Comparison of ENCODE assay signal across 8 mouse cellular contexts in the genomic region with DNA sequence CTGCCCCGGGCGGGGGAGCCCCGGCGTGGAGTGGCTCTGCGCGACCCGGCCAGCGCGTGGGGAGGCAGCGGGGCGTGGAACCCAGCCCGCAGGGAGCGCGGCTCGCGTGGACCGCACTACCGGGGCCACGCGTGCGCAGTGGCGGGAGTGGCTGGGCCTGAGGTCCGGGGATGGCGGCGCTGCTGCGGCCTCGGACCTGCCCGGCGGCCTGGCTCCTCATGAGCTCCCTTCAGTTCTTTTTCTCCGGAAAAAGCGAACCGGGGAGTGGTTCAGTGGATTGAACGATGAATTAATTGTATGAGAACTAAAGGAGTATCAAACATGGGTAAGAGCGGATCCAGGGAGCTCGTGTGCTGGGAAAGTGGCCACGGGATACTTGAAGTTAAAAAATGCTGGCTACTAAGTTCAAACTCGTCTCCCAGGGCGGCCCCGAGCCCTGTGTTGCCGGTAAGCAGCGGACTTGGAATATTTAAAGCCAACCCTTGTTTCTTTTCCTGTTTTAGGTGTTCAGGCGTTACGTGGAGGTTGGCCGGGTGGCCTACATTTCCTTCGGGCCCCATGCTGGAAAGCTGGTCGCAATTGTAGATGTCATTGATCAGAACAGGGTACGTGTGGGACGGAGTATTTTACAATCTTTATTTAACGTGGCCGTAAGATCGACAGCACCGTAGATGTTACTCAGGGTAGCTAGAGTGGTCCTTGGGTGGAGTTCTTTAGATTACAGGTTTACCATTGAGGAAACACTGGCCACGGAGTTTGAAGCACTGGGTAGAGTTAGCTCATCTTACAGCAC. TPM values are rescaled to one million over a fixed set of nuclear protein-coding genes. Genes with fewer than 3 reads are reported as not detected.
A peak's percentile ranks its signal among the peaks of the same experiment; 100 is the strongest.
DNase-seq lines count a peak whose midpoint lies in the region; ATAC-seq and TF ChIP-seq lines count a peak whose summit lies in the region.

No protein-coding gene starts in this region.

- peak; percentile 82 for ATAC-seq in kidney, embryonic 16.5 days (ENCODE audit: low FRiP score, low TSS enrichment)
- peak; percentile 82 for ATAC-seq in hindbrain, embryonic 16.5 days
- ATAC-seq in midbrain, embryonic 15.5 days (replicated peaks): peak; percentile 83

- H3K36me3 ChIP-seq in kidney, embryonic 16.5 days (ENCODE audit: insufficient read depth, low read length): peaks cover 37% of the 10 kb centered on the region
- H3K36me3 ChIP-seq in hindbrain, embryonic 16.5 days (ENCODE audit: control insufficient read depth, insufficient read depth, low read length): peaks cover 34% of the 10 kb centered on the region
- H3K36me3 ChIP-seq in midbrain, embryonic 15.5 days (replicated peaks): peaks cover 19% of the 10 kb centered on the region

- H3K4me1 ChIP-seq in kidney, embryonic 16.5 days (ENCODE audit: insufficient read depth, low read length): peaks cover 17% of the 10 kb centered on the region
- peaks cover 3% of the 10 kb centered on the region; the same call in 1 of the 2 replicates for H3K4me1 ChIP-seq in cortical plate, adult 2 months (ENCODE audit: control insufficient read depth, insufficient read depth, low read length)
- peaks cover 21% of the 10 kb centered on the region for H3K4me1 ChIP-seq in hindbrain, embryonic 16.5 days (ENCODE audit: control insufficient read depth, insufficient read depth, low read depth, low read length)
- H3K4me1 ChIP-seq in midbrain, embryonic 15.5 days: peaks cover 28% of the 10 kb centered on the region

- H3K4me3 ChIP-seq in kidney, embryonic 16.5 days (ENCODE audit: low read length): peak overlapping the region; percentile 70
- H3K4me3 ChIP-seq in cortical plate, adult 2 months (ENCODE audit: insufficient read depth, low read length): peak overlapping the region; percentile 58
- peak overlapping the region; percentile 76 for H3K4me3 ChIP-seq in hindbrain, embryonic 16.5 days (ENCODE audit: low read length)
- H3K4me3 ChIP-seq in midbrain, embryonic 15.5 days: peak overlapping the region; percentile 92

- no peak for DNase-seq in kidney, adult 8-10 months
- DNase-seq in adipocyte (ENCODE audit: low spot score): no peak
- DNase-seq in ovary, adult 18-20 months (ENCODE audit: low spot score): no peak
- no peak for DNase-seq in T-cell, adult 2 months (ENCODE audit: low spot score)

- no peak for TF ChIP-seq CTCF in cortical plate, adult 2 months (IDR thresholded peaks at IDR 0.05; ENCODE audit: extremely low read depth, insufficient read depth, low read length)

- peak overlapping the region; percentile 74 for H3K27ac ChIP-seq in kidney, embryonic 16.5 days (ENCODE audit: low read length)
- H3K27ac ChIP-seq in cortical plate, adult 2 months (ENCODE audit: insufficient read depth, low read length): 0 out of 2 replicates have a peak overlapping the region, but pooled peaks have one; percentile 48
- H3K27ac ChIP-seq in hindbrain, embryonic 16.5 days (ENCODE audit: low read depth, low read length): peak overlapping the region; percentile 83
- H3K27ac ChIP-seq in midbrain, embryonic 15.5 days: peak overlapping the region; percentile 90

- H3K27me3 ChIP-seq in kidney, embryonic 16.5 days (ENCODE audit: insufficient read depth, low read length): no peaks in the 10 kb centered on the region
- H3K27me3 ChIP-seq in hindbrain, embryonic 16.5 days (replicated peaks; ENCODE audit: control insufficient read depth, insufficient read depth, low read length): no peaks in the 10 kb centered on the region
- no peaks in the 10 kb centered on the region for H3K27me3 ChIP-seq in midbrain, embryonic 15.5 days (replicated peaks)

- under 1% methylated on average over 53 of the region's 53 CpGs for WGBS in kidney, embryonic 16.5 days
- under 1% methylated on average over 53 of the region's 53 CpGs for WGBS in hindbrain, embryonic 16.5 days
- WGBS in midbrain, embryonic 15.5 days: 1% methylated on average over 53 of the region's 53 CpGs

- TF ChIP-seq POLR2A in cortical plate, adult 2 months (IDR thresholded peaks at IDR 0.05; ENCODE audit: extremely low read depth, insufficient read depth, low read length): no peak

- peak overlapping the region; percentile 81 for H3K9ac ChIP-seq in kidney, embryonic 16.5 days (replicated peaks; ENCODE audit: low read length)
- peak overlapping the region; percentile 84 for H3K9ac ChIP-seq in hindbrain, embryonic 16.5 days (ENCODE audit: low read depth, low read length)
- H3K9ac ChIP-seq in midbrain, embryonic 15.5 days: peak overlapping the region; percentile 97

- peak overlapping the region; percentile 87 for H3K4me2 ChIP-seq in kidney, embryonic 16.5 days (replicated peaks; ENCODE audit: low read depth, low read length)
- H3K4me2 ChIP-seq in hindbrain, embryonic 16.5 days (ENCODE audit: low read length): peak overlapping the region; percentile 92
- H3K4me2 ChIP-seq in midbrain, embryonic 15.5 days: peak overlapping the region; percentile 89

- no peaks in the 10 kb centered on the region for H3K9me3 ChIP-seq in kidney, embryonic 16.5 days (ENCODE audit: low read length)
- H3K9me3 ChIP-seq in hindbrain, embryonic 16.5 days (ENCODE audit: control insufficient read depth, low read length): no peaks in the 10 kb centered on the region
- no peaks in the 10 kb centered on the region for H3K9me3 ChIP-seq in midbrain, embryonic 15.5 days

RNA-seq across cellular contexts. Expression of a gene that starts 0.5 kb away (rescaled TPM):
- polyA plus RNA-seq in kidney, embryonic 16.5 days (2015; fragmentation: Nextera tagmentation; extraction: Ambion mirVana): 730 and 733 TPM in 2 replicates
- 326 and 355 TPM in 2 replicates for polyA plus RNA-seq in cortical plate, adult 2 months (2012; rRNA removed)
- polyA plus RNA-seq in hindbrain, embryonic 16.5 days (2015; fragmentation: Nextera tagmentation; extraction: Ambion mirVana): 360 and 404 TPM in 2 replicates
- 370 and 375 TPM in 2 replicates for polyA plus RNA-seq in midbrain, embryonic 15.5 days (2015; fragmentation: Nextera tagmentation; extraction: Ambion mirVana)

RNA-seq across cellular contexts. Expression of a gene that starts 32.2 kb away (rescaled TPM):
- 1.8 TPM in 2 replicates for polyA plus RNA-seq in kidney, embryonic 16.5 days (2015; fragmentation: Nextera tagmentation; extraction: Ambion mirVana)
- 7.0 and 8.0 TPM in 2 replicates for polyA plus RNA-seq in cortical plate, adult 2 months (2012; rRNA removed)
- 4.5 and 4.7 TPM in 2 replicates for polyA plus RNA-seq in hindbrain, embryonic 16.5 days (2015; fragmentation: Nextera tagmentation; extraction: Ambion mirVana)
- polyA plus RNA-seq in midbrain, embryonic 15.5 days (2015; fragmentation: Nextera tagmentation; extraction: Ambion mirVana): 3.1 and 4.0 TPM in 2 replicates
